Mouse (Mus musculus) liver, embryonic 14.5 days (tissue): Measurements from ENCODE around the gene Zbtb16.

ENCODE experiments used
- CTCF ChIP-seq: IDR thresholded peaks from 2 replicates; pipeline ENCODE4 v1.5.1; 2016; ENCODE audit warnings: antibody characterized with exemption, low read depth, control low read depth
- EP300 ChIP-seq: IDR thresholded peaks from 2 replicates; pipeline ENCODE4 v1.6.1; 2016; ENCODE audit warnings: antibody characterized with exemption, low read depth

DNA sequence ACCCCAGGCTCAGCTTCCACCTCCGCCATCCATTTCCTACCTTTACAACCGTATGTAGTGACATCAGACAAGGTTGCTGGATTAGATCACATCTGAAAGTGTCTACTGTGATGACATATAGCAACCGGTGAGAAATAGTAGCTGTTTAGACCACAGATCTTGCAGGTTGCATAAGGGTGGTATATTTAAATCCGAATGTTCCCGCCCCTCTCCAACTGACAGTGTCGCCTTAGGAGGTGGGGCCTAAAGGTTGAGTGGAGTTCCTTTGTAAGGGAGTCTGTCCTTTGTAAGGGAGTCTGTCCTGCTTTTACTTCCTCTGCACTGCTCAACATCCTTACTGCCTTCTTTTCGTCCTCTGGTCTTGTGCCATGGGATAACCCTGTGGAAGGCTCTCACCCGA, 154.8 kb downstream of the Zbtb16 start:
- TF ChIP-seq CTCF: no peak
- TF ChIP-seq EP300: no peak
